Mouse (Mus musculus) duodenum, adult 2 months (tissue): ENCODE data around the gene Aqp11. TPM values are rescaled to one million over a fixed set of nuclear protein-coding genes. Genes with fewer than 3 reads are reported as not detected.

Experiments
- polyA plus RNA-seq: library from polyadenylated mRNA; depleted of rRNA; stranded (reverse); fragments of >200 nt; gene quantifications from 2 replicates; pipeline ENCODE4 v1.2.3, GENCODE M21; 2012; ENCODE audit warnings: low replicate concordance; rRNA removed

The Aqp11 gene
- polyA plus RNA-seq, result 62.4 and 114 TPM in 2 replicates

GRCm38 (mm10) chr7:97737638-97738456 lies at the start of gene Aqp11:
TSS of gene Aqp11 (minus strand) at chr7:97738289.

GRCm38 (mm10) chr7:97696506-97697254 lies 41.4 kb downstream of the Aqp11 start, which contains the start of gene Clns1a:
TSS of gene Clns1a (plus strand) at chr7:97696634.

Other genes starting within 250 kb of the Aqp11 start
- 28.7 and 45.8 TPM in 2 replicates for gene Aamdc, start 158.8 kb downstream of the Aqp11 start, polyA plus RNA-seq
- gene Rsf1, start 158.4 kb downstream of the Aqp11 start, polyA plus RNA-seq, result 0.39 and 0.49 TPM in 2 replicates
- gene Clns1a, start 41.7 kb downstream of the Aqp11 start, polyA plus RNA-seq, result 11.8 and 25.5 TPM in 2 replicates
- 50.2 and 51.1 TPM in 2 replicates for gene Pak1, start 50.3 kb upstream of the Aqp11 start, polyA plus RNA-seq
- not detected in 2 replicates for gene Gdpd4, start 181.7 kb upstream of the Aqp11 start, polyA plus RNA-seq